Mouse (Mus musculus) induced T-regulatory cell, adult 2 months (primary cell): ENCODE data around the gene Ankrd44.

Experiments used
- DNase-seq: peaks from one replicate; pipeline ENCODE4 v3.0.0-alpha.2; 2012; ENCODE audit warnings: low read depth

Ankrd44 gene

DNA sequence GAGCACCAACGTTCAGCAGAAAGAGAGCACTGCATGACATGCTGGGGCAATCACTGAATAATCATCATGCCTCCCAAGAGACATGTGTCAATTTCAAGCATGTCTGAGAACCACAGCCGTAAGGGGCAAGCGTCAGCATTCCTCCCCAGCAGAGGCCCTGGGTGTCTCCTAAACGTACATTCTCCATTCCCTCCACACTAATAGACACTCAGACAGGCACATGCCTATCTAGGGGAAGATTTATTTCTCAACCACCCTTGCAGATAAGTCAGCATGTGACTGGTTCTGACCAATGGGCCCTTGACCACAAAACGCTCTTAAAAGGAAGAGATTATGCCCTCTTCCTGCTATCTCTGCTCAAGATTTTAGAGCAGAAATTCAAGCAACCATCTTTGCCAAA, 37.7 kb downstream of the Ankrd44 start:
- peak; percentile 54 for DNase-seq

DNA sequence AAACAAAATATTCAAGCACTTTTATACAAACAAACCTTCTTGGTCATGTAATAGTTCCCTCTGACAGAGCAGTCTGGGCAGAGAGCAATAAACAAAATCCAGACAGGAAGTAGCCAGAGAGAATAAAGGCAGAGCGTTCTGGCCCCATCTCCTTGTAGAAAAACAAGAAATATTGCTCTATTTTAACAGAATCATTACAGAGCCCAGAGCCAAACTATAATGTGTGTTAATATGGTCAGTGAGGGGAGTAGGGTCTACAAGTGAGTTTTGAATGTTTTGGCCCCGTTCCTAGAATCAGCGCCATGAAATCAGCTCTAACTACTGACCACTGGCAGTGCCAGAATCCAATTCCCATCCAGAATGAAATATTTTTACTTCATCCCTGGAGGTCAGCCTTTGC, 38.3 kb downstream of the Ankrd44 start:
- no peak for DNase-seq

DNA sequence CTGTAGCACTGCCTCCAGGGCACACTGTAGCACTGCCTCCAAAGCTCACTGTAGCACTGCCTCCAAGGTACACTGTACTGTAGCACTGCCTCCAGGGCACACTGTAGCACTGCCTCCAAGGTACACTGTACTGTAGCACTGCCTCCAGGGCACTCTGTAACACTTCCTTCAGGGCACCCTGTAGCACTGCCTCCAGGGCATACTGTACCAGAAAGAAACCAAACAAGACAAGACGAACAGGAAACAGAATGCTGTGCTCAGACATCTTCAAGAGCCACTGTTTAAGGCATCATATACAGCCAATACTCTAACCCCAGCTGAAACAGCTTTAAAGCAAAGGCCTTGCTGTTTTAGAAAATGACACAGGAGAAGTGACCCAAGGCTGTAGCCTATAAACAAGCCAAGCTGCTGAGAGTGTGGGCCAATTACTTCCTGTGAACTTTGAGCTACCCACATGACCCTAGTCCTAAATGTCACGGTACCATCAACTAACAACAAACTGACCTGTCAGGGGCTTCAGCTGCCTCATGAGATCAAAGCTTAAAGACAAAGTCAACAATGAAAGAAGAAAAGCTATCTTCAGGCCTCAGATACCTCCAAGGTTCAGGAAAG, 43.2 kb downstream of the Ankrd44 start:
- DNase-seq, result peak; percentile 56

DNA sequence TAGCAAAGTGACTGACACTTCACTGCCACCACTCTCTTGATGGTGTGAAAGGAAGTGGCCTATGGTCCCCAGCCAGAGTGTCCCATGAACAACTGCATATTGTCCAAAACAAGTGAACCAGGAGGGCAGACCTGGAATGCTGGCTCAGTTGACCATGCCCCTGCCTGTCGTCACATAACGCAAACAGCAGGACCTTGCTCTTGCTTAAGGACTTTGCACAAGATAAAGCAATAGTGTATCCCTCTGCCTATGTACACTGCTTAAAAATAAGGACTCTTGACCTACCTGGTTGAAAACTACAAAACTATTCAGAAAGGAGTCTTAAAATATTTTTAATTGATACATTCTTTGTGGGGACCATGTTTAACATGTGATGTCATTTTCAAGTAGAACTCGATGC, 44.7 kb downstream of the Ankrd44 start:
- DNase-seq, result no peak

DNA sequence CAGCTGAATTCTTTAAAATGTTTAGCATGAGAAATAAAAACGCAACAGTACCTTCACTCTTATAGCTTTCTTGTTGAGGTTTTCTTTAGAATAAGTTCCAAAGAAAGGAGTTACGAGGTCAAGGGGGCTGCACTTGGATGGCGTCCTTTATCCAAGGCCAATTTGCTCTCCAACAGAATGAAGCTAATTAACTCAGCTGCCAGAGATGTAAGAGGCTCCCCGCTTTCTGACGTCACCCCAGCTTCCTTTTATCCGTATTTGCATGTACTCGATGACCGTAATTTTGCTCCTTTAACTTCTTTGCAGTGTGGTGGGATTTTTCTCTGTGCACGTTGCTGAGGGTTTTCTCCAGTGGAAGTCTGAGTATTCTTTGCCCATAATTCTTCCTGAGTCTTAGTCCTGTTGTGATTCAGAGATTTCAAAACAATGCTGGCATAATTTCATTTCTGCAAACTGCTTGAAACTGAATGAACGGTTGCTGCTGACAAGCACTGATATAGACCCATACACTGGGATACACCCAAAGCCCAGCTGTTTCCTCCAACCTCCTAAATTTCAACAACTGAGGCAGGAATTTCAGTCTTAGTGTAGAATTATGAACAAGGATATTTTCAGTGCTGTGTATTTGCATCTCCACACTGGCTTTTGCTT, 48.6 kb downstream of the Ankrd44 start:
- DNase-seq, result no peak

DNA sequence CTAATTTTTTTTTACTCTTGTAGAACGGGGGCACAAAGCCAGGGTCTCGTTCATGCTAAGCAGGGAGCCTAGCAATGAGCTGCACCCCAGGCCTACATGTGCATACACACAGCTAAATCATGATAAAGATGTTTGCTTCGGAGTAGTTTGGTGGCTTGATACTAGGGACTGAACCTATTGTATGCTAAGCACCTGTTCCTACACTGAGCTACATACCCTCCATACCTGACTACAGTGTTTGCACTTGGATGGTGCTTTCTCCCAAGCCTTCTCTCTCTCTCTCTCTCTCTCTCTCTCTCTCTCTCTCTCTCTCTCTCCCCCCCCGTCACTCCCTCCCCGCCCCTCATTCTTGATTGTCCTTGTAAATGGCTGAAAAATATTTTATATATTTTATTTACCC, 49.2 kb downstream of the Ankrd44 start:
- no peak for DNase-seq

DNA sequence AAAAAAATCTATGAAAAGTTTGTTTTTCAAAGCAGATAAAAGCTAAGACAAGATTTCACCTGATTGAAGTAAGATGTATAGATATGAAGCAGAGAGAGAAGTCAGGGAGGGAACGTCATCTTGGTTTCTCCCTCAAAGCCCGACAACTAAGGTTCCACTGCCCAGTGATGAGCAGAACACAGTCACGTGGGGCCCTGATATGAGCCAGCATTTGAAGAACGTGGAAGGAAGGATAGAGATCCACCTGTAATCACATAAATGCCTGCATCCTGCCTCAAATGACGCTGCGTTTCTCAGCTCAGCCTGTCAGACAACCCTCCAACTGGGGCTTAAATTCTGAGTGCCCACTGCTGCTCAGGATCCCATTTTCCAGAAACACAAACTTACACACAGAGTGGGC, 52.1 kb downstream of the Ankrd44 start:
- DNase-seq, result peak; percentile 47

DNA sequence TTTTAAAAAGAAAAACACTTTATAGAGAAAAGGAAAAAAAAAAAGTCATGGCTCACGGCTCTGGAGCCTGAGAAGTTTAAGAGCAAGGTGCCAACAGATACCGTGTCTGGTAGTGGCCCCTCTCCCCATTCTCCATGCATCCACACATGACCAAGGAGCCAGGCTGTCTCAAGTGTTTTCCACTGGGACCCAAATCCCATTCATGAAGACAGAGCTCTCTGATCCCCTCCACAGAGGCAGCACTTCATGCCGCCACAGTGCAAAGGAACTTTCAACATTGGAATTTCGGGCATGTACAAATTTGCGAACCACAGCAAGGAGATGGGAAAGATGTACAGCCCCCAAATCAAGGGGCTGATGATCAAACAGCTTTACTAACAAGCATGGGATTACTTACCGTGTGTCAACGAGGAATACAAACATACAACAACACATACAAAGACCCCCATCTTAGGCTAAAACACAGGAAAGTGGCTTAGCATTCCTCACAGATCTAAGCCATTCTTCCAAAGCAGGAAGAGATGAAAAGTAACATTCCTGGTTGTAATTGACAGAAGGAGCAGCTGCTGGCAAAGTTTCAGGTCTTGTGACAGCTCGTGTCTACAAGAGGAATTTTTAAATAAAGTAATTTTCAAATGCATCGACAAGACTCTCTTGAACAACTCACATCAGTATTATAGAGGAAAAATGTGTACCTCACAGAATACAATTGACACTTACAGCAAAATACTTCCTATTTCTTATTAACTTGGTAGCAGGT, 53.1 kb downstream of the Ankrd44 start:
- DNase-seq, result no peak

DNA sequence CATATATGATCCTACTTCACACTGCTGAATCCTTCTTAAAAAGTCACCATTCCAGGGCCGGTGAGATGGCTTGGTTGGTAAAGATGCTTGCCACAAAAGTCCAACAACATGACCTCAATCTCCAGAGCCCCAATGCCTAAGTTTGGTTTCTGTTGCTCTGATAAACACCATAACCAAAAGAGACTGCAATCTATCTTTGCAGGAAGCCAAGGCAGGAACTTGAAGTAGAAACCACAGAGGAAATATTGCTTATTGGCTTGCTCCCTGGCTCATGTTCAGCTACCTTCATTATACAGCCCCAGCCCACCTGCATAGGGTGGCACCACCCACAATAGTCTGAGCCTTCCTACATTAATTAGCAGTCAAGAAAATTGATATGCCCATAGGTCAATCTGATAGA, 54.9 kb downstream of the Ankrd44 start:
- peak; percentile 77 for DNase-seq

DNA sequence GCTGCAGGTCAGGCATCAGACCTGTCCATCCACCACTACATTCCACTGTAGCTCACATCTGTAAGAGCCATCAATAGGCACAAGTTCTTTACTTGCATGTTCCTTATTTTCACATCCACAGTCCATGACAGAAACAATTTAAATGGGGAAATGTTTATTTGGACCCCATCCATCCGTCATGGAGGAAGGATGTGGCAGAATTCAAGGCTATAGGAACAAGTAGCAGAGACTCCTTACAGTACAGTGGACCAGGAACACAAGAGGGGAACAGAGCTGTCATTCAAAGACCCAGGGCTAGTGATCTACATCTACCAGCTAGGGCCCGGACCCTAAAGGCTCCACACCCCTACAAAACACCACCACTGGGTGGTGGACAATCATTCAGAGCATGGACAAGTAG, 55.6 kb downstream of the Ankrd44 start:
- no peak for DNase-seq

DNA sequence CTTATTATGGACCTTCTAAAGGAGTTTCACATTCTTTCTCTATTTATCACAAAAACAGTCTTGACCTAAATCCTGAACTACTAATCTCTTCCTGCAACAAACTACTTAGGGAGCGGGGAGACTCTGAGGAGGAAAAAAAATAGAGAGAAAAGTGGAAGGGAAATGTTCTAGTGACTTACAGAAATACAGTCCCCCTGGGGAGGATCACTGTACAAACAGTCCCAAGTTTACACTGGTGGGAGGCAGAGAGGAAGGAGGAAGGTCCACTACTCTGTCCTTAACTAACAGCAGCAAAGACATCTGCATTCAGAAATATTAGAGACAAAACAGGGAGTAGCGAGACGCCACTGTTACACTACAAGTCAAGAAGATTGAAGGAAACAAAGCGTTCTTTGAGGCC, 59.0 kb downstream of the Ankrd44 start:
- no peak for DNase-seq

DNA sequence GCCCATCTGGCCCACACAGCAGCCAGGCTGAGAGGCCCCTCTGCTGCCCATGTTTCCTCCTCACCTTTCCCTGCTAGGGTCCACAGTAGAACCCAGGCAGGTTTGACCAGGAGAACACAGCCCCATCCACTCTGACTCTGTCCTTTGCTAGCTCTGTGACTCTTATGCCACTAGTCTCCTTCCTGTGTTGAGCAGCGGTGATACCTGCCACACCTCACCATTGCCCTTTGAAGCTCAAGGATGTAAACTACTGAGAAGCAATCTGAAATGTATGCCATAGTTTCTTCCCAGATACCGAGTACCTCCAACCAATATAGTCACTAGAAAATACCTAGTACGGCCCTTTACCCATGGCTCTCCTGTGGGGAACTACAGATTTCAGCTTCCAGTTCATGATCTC, 60.1 kb downstream of the Ankrd44 start:
- peak; percentile 56 for DNase-seq

DNA sequence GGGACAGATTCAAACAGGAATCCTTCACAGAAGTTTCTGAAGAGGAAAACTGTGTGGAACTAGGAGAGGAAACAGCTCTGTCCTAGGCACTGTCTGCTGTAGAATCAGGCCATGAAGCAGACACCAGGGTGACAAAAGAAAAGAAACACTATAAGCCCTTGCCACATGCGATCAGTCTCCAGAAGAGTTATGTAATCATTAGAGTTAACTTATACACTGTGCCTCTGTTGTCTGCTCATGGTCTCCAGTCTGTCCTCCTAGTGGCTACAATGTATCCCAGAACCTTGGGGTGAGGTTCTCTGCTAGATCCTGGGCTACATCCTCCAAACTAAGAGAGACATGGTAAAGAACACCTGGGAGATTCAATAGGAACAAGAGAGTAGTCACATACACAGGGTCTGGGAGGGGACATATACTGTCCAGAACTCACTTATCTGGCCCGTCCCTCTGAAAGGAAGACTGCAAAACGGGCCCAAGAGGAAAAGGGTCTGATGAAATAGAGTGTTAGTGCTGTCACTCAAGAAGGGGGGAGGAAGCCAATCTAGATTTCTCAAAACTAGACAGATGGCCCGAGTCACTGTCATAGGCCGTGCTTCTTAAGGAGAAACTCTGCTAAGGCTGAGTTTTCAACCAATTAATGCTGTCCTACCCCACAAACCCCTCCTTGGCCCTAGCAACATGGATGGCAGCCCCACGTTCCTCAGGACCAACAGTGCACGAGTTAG, 61.1 kb downstream of the Ankrd44 start:
- DNase-seq, result no peak

DNA sequence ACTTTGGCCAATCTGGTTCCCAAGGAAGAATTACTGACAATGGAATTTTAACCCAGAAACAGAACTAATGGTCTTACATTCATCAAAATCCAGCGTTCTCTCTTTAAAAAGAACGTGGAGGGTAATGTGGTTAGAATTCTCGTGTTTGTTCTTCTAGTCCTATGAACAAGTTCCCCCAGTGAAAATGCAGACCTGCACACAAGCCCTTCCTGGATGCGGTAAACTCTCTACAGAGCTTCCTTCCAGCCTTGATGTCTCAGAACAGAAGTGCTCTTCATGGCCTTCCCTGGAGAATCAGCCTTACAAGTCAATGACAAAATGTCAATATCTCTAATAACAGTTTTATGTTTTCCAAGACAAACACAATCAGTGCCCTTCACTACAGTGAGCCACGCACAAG, 65.8 kb downstream of the Ankrd44 start:
- no peak for DNase-seq

DNA sequence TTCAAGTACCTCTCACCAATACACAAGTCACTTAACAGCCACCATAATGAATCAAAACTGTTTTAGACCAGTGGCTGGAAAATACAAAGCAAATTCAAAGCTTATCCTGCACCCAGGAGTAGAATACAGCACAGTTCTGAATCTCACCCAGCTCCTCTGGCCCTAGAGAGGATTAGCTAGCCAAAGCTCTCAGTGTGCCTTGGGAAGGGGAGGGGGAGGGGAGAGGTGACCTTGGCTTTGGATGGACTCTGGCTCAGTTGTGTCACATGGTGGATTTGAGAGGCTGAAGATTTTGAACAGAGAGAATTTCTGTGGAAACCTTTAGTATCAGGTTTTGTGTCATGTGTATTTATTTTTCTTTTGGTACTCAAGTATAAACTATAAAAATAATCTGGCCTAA, 66.3 kb downstream of the Ankrd44 start:
- DNase-seq, result no peak

DNA sequence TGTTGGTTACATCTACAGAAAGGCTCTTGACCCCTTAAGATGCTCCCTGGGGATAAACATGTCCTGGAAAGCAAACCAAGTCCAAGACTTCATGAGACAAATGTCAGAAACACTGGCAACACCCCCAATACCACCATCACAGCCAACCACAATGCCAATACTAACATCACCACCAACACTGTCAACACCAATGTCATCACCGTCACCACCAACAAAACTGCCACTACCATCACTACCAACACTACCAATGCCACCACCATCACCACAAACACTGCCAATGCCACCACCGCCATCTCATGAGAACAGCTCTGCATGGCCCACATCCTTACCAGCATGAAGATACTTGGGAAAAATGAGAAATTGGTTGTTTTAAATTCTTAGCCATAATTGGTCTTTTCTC, 67.3 kb downstream of the Ankrd44 start:
- no peak for DNase-seq

DNA sequence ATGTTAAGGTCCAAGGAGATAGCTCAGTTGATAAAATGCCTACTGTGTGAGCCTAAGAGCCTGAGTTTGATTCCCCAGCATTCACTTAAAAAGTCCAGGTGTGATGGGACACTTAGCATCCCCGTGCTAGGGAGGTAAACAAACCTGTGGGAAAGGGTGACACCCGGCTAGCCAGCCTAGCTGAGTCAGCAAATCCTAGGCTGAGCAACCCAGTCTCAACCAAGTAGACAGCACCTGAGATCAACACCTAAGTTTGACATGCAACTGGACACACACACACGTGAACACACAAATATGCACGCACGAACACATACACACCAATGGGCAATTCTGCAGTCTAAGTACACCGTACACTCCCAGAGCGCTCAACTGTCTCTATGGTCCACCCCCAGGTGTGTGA, 69.7 kb downstream of the Ankrd44 start:
- DNase-seq, result no peak

DNA sequence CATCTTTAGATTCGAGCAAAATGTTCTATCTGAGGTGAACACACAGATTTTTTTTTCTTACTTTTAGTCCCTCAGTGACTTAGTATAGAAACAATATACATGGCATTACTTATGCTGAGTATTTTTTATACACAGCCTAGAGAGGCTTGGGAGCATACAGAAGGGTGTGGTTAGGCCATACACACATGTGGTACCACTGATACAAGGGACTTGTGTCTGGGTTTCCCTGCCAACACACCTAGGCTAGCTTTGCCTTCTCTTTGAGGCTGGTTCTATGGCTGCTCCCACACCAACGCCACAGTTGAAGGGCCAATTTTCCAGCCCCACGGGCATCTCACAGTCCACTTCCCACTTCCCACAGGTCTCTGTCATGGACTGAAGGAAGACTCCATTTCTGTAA, 70.2 kb downstream of the Ankrd44 start:
- DNase-seq, result no peak

DNA sequence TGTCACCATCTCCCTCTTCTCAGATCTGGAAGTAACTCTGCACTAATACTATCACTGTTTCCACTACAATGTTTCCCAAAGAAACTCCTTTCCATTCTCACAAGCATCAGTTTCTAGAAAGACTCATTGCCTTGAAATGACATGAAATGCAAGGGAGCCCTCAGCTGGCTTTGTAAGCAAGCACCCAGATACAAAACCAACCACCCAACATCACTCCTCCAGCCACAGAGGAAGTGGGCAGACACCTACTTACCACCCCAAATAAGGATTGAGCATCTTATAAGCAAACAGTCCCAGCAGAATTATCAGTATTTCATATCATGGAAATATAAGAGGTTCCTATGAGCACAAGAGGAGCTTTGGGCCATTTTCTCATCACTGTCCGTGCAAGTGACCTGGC, 71.8 kb downstream of the Ankrd44 start:
- peak; percentile 53 for DNase-seq

DNA sequence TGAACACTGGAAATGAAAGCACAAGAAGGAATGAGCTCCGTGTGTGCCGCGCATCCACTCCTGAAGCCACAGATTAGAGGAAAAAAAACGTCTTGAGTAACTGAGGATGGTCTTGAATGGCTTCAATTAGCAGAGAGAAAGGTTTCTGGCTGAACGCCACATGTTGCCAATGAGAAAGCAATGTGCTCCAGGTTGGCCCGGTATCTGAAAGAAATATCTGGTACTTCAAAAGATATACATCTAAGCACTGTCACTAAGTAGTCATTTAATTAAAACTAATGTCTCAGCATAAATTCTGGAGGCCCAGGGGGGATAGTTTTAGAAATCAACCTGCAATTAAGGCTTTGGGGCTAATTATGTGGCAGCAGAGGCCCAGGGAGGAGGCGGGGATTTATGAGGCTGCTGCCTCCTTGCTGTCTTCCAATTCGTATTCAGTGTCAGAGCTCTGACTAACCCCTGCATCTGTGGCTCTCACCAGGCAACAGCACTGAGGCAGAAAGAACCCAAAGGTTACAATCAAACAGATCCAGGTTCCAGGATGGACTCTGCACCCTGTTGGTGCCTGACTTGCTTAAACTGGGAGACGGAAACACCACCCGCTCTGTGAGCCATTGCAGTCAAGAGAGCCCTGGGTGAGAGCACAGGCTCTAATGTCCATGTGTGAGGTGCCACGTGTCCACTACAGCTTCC, 72.7 kb downstream of the Ankrd44 start:
- no peak for DNase-seq

DNA sequence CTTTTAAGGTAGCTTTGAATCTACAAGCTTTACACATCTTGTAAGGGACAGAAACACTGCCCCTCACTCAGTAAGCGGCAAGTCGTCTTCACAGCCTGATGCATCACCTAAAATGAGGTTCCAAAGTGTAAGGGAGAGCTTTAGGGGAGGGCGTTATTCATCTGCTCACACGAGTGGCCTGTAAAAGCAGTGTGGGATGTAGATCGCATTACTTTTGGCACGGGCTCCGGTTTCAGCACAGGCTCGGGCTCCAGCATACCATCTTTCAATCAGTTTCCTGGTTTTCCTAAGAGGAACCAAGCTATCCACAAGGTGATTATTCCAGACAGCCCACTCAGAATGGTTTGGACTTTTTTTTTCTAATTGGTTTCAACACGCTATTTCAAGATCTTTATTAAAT, 74.6 kb downstream of the Ankrd44 start:
- DNase-seq, result no peak

DNA sequence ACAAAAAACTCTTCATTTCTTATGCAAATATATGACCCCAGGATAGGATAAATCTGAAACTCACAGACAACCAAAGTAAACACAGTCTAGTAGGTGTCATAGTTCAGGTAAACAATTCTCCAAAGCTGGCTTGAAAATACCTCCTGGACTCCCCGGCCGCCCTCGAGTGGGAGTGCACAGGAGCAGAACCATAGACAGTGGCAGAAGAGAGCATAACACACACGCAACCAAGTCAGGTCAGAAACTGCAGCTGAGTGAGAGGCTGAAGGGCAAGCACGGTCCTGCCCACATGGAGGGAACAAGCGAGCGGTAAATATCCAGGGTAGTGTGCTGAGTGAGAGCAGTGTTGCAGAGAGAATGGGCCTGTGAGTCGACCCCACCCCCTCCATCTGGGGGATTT, 76.1 kb downstream of the Ankrd44 start:
- DNase-seq, result no peak
